Mouse (Mus musculus) megakaryocyte, embryonic 14.5 days (primary cell): Measurements from ENCODE around the gene Dnase1l1.

Experiments
- FLI1 ChIP-seq: IDR thresholded peaks from 2 replicates; pipeline ENCODE4 v1.6.1; 2012; ENCODE audit warnings: low read length, inconsistent platforms, mixed read lengths
- GATA1 ChIP-seq: IDR thresholded peaks from 3 replicates; pipeline ENCODE4 v1.6.1; 2012; ENCODE audit warnings: mixed read lengths, low read length, inconsistent platforms, borderline replicate concordance

DNA sequence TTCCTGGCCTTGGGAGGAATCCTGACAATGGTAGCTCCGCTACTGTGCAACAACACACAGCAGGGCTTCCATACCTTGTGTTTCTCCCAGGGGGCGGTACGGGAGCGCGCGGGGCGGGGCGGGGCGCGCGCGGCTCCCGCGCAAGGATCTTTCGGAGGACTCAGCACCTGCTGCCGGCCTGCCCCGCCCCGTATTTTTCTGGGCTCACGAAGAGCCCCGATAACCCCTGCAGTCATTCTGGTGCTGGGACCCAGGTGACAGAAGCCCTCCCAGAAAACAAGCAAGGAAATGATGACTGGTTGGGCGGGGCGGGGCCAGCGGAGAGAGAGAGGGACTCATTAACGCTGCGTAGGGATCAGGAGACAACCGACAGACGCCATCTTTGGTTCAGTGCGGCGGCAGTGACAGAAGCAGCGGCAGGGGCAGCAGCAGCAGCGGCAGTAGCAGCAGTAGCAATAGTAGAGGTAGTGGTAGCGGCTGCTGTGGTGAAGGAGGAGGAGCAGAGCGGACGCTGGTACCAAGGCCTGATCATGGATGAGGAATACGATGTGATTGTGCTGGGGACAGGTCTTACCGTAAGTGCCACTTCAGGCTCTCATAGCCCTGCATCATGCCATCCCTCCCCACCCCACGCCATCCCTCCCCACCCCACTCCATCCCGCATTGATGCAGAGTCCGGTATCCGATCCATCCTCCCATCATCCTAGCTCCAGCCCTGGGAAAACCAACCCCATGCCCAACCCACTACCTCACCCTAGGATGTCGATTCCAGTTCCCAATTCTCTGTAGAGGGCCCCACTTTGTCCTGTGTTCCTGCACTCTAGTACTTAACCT is 22.9 kb upstream of the Dnase1l1 start, which contains the start of gene Gdi1:
- TF ChIP-seq GATA1 (no peak), FLI1 (no peak)
